Mouse (Mus musculus): ENCODE data around the gene Pir.

- TF ChIP-seq GATA1 (IDR thresholded peaks at IDR 0.05; ENCODE audit: low read length) (no peak), TAL1 (IDR thresholded peaks at IDR 0.05; ENCODE audit: low read length) (no peak)
Measured at GRCm38 (mm10) chrX:164418008-164418407, 148.8 kb downstream of the Pir start.
